Mouse (Mus musculus): Measurements from ENCODE around the gene Morn1. TPM values are rescaled to one million over a fixed set of nuclear protein-coding genes. Genes with fewer than 3 reads are reported as not detected.

Morn1 gene
- polyA plus RNA-seq, 1 experiment from 2014 or later, result 9.4 TPM

GRCm38 (mm10) chr4:155066834-155067522, 19.4 kb upstream of the Morn1 start, which contains the start of gene Pex10:
Gene Pex10 (plus strand): TSS chr4:155067016.
- Histone ChIP-seq H3K9me3 (ENCODE audit: low read length) (no peaks in the 10 kb centered on the region), H3K4me1 (ENCODE audit: insufficient read depth, low read depth, low read length) (peaks cover 6% of the 10 kb centered on the region), H3K27ac (ENCODE audit: low read length) (peak within 1 kb of the TSS; percentile 87), H3K36me3 (ENCODE audit: insufficient read depth, low read length) (peaks cover 14% of the 10 kb centered on the region), H3K9ac (replicated peaks; ENCODE audit: low read depth) (peak within 1 kb of the TSS; percentile 66), H3K4me2 (replicated peaks; ENCODE audit: low read depth, low read length) (peak within 1 kb of the TSS; percentile 87), H3K27me3 (replicated peaks; ENCODE audit: insufficient read depth, low read length) (no peaks in the 10 kb centered on the region), H3K4me3 (ENCODE audit: low read depth, low read length) (peak within 1 kb of the TSS; percentile 58)
- WGBS, result under 1% methylated on average over 47 of the region's 48 CpGs
- peak; percentile 93 for ATAC-seq
- DNase-seq (ENCODE audit: low spot score), result peak; percentile 97
- TF ChIP-seq CTCF (IDR thresholded peaks at IDR 0.05) (no peak), EP300 (IDR thresholded peaks at IDR 0.05) (no peak)

GRCm38 (mm10) chr4:155068357-155068972, 17.9 kb upstream of the Morn1 start:
- WGBS, result 85% methylated on average over 20 of the region's 20 CpGs
- Histone ChIP-seq H3K9ac (replicated peaks; ENCODE audit: low read depth) (no peak overlapping the region), H3K27ac (ENCODE audit: low read length) (no peak overlapping the region), H3K36me3 (ENCODE audit: insufficient read depth, low read length) (peaks cover 24% of the 10 kb centered on the region), H3K9me3 (ENCODE audit: low read length) (no peaks in the 10 kb centered on the region), H3K27me3 (replicated peaks; ENCODE audit: insufficient read depth, low read length) (no peaks in the 10 kb centered on the region), H3K4me2 (replicated peaks; ENCODE audit: low read depth, low read length) (no peak overlapping the region), H3K4me1 (ENCODE audit: insufficient read depth, low read depth, low read length) (peaks cover 6% of the 10 kb centered on the region), H3K4me3 (ENCODE audit: low read depth, low read length) (no peak overlapping the region)
- DNase-seq (ENCODE audit: low spot score) (no peak), ATAC-seq (no peak)
- no peak for TF ChIP-seq EP300 (IDR thresholded peaks at IDR 0.05)
- TF ChIP-seq CTCF (IDR thresholded peaks at IDR 0.05), result no peak

- Histone ChIP-seq H3K36me3 (ENCODE audit: insufficient read depth, low read length) (peaks cover 28% of the 10 kb centered on the region), H3K9ac (replicated peaks; ENCODE audit: low read depth) (no peak overlapping the region), H3K4me1 (ENCODE audit: insufficient read depth, low read depth, low read length) (peaks cover 6% of the 10 kb centered on the region), H3K4me2 (replicated peaks; ENCODE audit: low read depth, low read length) (no peak overlapping the region), H3K4me3 (ENCODE audit: low read depth, low read length) (no peak overlapping the region), H3K27ac (ENCODE audit: low read length) (no peak overlapping the region), H3K9me3 (ENCODE audit: low read length) (no peaks in the 10 kb centered on the region), H3K27me3 (replicated peaks; ENCODE audit: insufficient read depth, low read length) (no peaks in the 10 kb centered on the region)
- DNase-seq (ENCODE audit: low spot score), result no peak
- no peak for TF ChIP-seq EP300 (IDR thresholded peaks at IDR 0.05)
- peak; percentile 55 for TF ChIP-seq CTCF (IDR thresholded peaks at IDR 0.05)
- no peak for ATAC-seq
- 87% methylated on average over 6 of the region's 6 CpGs for WGBS
Measured at GRCm38 (mm10) chr4:155069191-155069590, 17.2 kb upstream of the Morn1 start.

GRCm38 (mm10) chr4:155070199-155070598, 16.2 kb upstream of the Morn1 start:
- H3K36me3 ChIP-seq (ENCODE audit: insufficient read depth, low read length), result peaks cover 33% of the 10 kb centered on the region

GRCm38 (mm10) chr4:155070921-155071320, 15.5 kb upstream of the Morn1 start:
- no peaks in the 10 kb centered on the region for H3K27me3 ChIP-seq (replicated peaks; ENCODE audit: insufficient read depth, low read length)
- peaks cover 40% of the 10 kb centered on the region for H3K36me3 ChIP-seq (ENCODE audit: insufficient read depth, low read length)
- DNase-seq (ENCODE audit: low spot score), result no peak
- H3K4me3 ChIP-seq (ENCODE audit: low read depth, low read length), result no peak overlapping the region
- WGBS, result 89% methylated on average over 5 of the region's 5 CpGs
- peaks cover 6% of the 10 kb centered on the region for H3K4me1 ChIP-seq (ENCODE audit: insufficient read depth, low read depth, low read length)
- ATAC-seq, result no peak
- TF ChIP-seq EP300 (IDR thresholded peaks at IDR 0.05), result no peak
- TF ChIP-seq CTCF (IDR thresholded peaks at IDR 0.05), result no peak
- no peaks in the 10 kb centered on the region for H3K9me3 ChIP-seq (ENCODE audit: low read length)
- H3K4me2 ChIP-seq (replicated peaks; ENCODE audit: low read depth, low read length), result no peak overlapping the region
- no peak overlapping the region for H3K9ac ChIP-seq (replicated peaks; ENCODE audit: low read depth)
- no peak overlapping the region for H3K27ac ChIP-seq (ENCODE audit: low read length)

More at GRCm38 (mm10) chr4:155070199-155070598, 16.2 kb upstream of the Morn1 start:
- no peak for DNase-seq (ENCODE audit: low spot score)
- peaks cover 6% of the 10 kb centered on the region for H3K4me1 ChIP-seq (ENCODE audit: insufficient read depth, low read depth, low read length)
- H3K9me3 ChIP-seq (ENCODE audit: low read length), result no peaks in the 10 kb centered on the region
- no peak overlapping the region for H3K4me2 ChIP-seq (replicated peaks; ENCODE audit: low read depth, low read length)
- no peak for ATAC-seq
- no peak overlapping the region for H3K9ac ChIP-seq (replicated peaks; ENCODE audit: low read depth)
- 87% methylated on average over 13 of the region's 13 CpGs for WGBS
- H3K27me3 ChIP-seq (replicated peaks; ENCODE audit: insufficient read depth, low read length), result no peaks in the 10 kb centered on the region
- TF ChIP-seq EP300 (IDR thresholded peaks at IDR 0.05) (no peak), CTCF (IDR thresholded peaks at IDR 0.05) (no peak)
- no peak overlapping the region for H3K27ac ChIP-seq (ENCODE audit: low read length)
- no peak overlapping the region for H3K4me3 ChIP-seq (ENCODE audit: low read depth, low read length)

GRCm38 (mm10) chr4:155074418-155074817, 12.0 kb upstream of the Morn1 start:
- H3K4me3 ChIP-seq (ENCODE audit: low read depth, low read length), result no peak overlapping the region
- 70% methylated on average over 9 of the region's 9 CpGs for WGBS
- no peak overlapping the region for H3K9ac ChIP-seq (replicated peaks; ENCODE audit: low read depth)
- TF ChIP-seq CTCF (IDR thresholded peaks at IDR 0.05) (no peak), EP300 (IDR thresholded peaks at IDR 0.05) (no peak)
- H3K27me3 ChIP-seq (replicated peaks; ENCODE audit: insufficient read depth, low read length), result no peaks in the 10 kb centered on the region
- H3K36me3 ChIP-seq (ENCODE audit: insufficient read depth, low read length), result peaks cover 50% of the 10 kb centered on the region
- H3K9me3 ChIP-seq (ENCODE audit: low read length), result no peaks in the 10 kb centered on the region
- H3K4me2 ChIP-seq (replicated peaks; ENCODE audit: low read depth, low read length), result no peak overlapping the region
- DNase-seq (ENCODE audit: low spot score) (no peak), ATAC-seq (no peak)
- H3K4me1 ChIP-seq (ENCODE audit: insufficient read depth, low read depth, low read length), result no peaks in the 10 kb centered on the region
- H3K27ac ChIP-seq (ENCODE audit: low read length), result no peak overlapping the region

Data from lung, postnatal 0 days (tissue).